Mouse (Mus musculus) small intestine, adult 2 months (tissue): Measurements from ENCODE around the gene Ankrd2.

Source experiments
- CTCF ChIP-seq: fragments of 200-500 bp; IDR thresholded peaks from 2 replicates; pipeline ENCODE4 v1.5.1; 2012; ENCODE audit warnings: low read depth, mild to moderate bottlenecking, control low read depth, inconsistent platforms, low read length, moderate library complexity, mixed read lengths; ENCODE audit not compliant: insufficient replicate concordance, insufficient read length; ENCODE audit errors: extremely low read depth
- POLR2A ChIP-seq: fragments of 200-500 bp; IDR thresholded peaks from 2 replicates; pipeline ENCODE4 v1.6.1; 2012; ENCODE audit warnings: low read depth, mild to moderate bottlenecking, control low read depth, inconsistent platforms, low read length, moderate library complexity

GRCm38 (mm10) chr19:42079950-42080349, 44.1 kb downstream of the Ankrd2 start:
- TF ChIP-seq POLR2A (no peak), CTCF (no peak)
